Mouse (Mus musculus) thymus, postnatal 4 days (tissue): ENCODE results near the gene Incenp.
"Not testable (repeated sequence)": the region's sequence is repeated elsewhere in the genome, so short reads cannot be mapped to it uniquely, and the experiment has no call there.

Experiments
- DNase-seq: peaks from one replicate; pipeline ENCODE4 v3.0.0; 2021

Gene Incenp

DNA sequence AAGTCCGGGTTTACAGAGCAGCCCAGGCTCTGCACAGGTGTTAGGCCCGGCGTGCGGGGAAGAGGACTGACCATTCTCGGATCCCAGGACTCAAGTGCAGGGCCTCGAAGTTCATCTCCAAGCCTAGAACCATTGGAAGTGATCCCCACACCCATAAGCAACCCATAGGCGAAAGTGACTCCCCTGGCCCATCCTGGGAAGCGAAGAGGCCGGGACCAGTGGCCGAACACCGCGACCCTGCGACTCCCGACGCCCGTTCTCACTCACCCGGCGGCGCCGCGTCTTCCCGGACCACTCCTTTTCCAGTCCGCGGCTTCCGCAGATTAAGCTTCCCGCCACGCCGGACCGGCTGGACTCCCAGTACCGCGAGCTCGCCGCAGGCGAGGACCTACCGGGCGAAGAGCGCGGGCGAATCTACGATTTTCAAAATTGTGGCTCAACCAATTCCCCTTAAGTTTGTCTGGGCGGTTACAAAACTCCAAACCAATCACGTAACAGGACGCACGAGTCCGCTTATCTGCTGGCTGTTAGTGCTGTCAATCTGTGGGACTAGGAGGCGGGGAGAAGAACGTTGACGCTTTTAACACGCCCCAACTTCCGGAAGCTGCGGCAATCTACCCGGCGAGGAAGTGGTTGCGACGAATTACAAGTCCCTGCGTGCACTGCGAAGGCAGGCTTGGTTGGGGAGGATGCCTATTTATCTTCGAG lies at the start of gene Incenp:
TSS of gene Incenp (minus strand) at position 480 of the 708 bp plus-strand sequence.
- DNase-seq, result peak; percentile 87

DNA sequence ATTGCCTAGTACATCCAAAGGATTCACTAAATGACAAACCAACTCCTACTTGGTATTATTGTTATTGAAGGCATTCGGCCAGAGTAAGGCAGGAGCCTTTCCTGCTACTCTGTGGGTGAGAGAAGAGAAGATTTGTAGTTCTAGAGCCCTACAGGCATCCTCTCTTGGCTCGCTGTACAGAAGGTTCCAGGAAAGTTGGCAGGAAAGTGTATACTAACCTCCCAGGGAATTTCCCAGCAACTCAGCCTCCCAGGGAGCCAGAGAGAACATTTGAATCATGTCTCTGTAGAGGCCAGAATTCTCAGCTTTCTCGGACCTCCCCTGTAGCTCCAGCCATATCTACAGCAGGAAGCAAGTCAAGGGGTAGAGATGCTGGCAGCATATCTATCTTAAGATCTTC lies 47.6 kb upstream of the Incenp start:
- no peak for DNase-seq

DNA sequence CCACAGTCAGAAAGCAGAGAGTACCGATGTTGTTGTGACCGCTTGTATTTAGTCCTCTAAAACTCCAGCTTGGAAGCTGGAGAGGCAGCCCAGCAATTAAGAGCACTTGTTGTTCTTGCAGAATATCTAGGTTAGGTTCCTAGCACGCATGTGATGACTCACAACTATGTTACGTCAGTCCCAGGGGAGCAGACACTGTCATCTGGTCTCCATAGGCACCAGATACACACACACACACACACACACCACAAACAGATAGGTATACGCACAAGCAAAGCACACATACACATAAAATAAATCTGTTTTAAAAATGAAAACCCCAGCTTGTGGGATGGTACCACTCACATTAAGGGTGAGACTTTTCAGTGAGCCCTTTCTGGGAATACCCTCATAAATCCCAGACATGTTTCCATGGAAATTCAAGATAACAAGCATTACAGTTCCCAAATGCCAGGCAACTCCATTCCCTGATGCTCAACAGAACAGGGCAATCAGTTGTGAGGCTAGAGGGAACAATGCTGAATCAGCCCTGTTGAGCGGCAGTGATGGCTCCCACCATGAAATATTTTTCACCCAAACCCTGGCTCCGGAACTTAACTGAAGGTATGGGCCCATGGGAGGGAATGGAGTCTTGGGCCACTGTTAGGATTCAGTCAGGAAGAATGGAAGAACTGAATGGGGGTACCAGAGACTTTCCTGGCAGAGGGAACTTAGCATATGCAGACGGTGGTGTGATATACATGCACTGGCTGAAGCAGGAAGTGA lies 46.6 kb upstream of the Incenp start:
- DNase-seq, result no peak

DNA sequence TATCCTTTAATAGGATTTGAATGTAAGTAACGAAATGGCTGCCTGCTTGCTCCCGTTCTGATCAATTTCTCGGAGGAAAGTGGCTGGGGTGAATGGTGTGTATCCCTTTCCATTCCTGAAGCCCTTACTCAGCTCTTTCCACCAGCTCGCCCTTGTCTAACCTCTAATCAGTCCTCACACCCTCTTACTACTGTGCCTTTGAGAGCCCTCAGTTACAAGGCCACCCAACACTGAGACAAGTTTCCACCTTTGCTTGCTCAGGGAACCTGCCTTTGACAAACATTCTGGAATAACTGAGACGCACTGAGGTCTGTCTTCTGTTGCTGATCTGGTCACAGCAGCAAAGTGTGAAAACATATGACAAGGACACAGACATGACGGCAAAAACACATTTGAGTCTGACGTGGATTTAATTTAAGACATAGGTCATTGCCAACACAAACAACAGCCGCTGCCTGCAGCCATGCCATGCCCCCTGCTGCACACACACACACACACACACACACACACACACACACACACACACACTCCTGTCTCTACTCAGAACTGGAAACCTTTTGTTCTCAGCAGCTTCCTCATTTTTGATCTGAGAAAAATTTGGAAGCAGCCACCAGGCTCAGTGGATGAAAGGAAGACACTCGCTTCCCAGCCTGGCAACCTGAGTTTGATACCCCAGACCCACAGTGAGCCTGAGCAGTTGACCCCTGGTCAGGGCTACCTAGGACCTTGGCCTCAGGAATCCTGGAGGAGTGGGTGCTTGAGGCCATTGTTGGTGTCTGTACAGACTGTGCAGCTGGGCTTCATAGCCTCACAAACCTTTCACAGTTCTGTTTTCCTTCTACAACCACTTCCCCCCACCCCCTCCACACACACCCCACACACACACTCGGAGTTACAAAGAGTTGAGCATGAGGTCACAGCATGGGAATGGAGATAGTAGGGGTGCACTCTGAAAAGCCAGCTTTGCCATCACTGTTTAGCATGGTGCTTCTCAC lies 43.5 kb upstream of the Incenp start:
- no peak for DNase-seq

DNA sequence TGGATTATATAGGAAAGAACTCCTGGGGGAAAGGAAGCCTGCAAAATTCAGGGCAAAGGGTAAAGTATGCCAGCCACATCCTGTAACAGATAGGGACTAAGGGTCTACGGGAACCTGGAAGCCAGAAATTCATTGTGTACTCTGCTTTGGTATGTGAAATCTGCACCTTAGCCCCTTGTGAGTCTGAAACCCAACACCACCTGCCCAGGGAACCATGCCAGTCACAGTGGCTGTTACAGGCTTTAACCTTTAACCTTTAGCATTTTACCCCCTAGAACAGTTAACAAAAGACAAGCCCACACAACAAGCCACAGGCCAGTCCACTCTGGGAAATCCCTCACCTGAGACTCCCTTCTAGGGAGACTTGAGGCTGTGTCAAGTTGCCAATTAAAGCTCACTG lies 42.5 kb upstream of the Incenp start:
- DNase-seq, result no peak

GRCm38 (mm10) chr19:9940903-9941302 lies 41.6 kb upstream of the Incenp start:
- no peak for DNase-seq

GRCm38 (mm10) chr19:9939841-9940240 lies 40.5 kb upstream of the Incenp start:
- peak; percentile 31 for DNase-seq

DNA sequence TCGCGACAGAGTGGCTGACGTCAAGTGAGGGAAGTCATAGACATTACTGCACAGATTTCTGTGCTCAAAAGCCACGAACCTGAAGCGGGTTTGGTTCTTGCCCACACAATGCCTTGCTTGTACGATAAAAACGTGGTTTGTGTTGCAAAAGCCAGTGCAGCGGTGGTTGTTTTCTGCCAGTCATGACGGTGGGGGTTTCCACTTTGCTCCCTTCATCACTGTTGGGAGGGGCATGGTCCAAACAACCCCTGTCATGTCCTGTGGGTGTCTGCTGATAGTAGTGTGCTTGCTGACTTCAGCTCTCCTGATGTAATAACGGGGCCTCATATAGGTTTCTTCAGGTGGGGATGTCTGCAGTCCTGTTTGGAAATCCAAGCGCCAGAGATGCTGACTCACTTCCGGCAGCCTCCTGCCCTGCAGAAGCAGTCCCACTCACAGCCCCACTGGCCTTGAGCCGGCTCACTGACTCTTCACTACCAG lies 39.5 kb upstream of the Incenp start:
- DNase-seq, result peak; percentile 61

- peak; percentile 29 for DNase-seq
Measured at GRCm38 (mm10) chr19:9938156-9938823, 38.9 kb upstream of the Incenp start.

- DNase-seq, result no peak
Measured at GRCm38 (mm10) chr19:9937428-9937827, 38.1 kb upstream of the Incenp start.

DNA sequence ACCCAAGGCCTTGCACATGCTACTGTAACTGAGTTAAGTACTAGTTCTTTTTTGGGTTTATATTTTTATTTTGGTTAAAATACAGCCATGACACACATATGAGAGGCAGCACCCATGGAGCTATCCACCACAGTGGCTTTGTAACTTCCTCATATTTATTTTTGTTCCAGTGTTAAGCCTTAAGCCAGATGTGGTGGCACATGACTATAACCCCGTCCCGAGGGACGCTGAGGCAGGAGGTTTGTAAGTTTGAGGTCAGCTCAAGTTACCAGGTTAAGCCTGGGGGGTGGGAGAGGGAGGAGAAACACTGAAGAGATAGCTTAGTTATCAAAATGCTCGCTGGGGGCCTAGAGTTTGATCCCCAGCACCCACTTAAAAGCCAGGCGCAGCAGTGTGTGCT lies 37.2 kb upstream of the Incenp start:
- DNase-seq, result no peak

DNA sequence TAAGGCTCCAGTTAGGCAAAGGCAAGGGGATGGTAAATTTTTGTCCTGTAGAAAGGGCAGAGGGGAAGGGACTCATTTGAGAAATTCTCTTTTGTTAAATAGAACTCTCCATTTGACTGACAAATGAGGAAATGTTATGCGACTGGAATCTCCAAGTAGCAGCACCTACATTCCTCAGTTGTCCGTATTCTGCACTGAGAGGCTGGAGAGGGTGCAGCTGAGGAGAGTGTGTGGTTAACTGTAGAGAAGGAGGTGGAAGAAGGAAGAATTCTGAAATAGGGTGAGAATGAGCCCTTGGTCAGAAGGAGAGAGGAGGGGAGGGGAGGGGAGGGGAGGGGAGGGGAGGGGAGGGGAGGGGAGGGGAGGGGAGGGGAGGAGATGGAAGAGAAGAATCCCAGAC lies 34.6 kb upstream of the Incenp start:
- no peak for DNase-seq

GRCm38 (mm10) chr19:9931167-9931607 lies 31.8 kb upstream of the Incenp start:
- DNase-seq, result not testable (repeated sequence)

DNA sequence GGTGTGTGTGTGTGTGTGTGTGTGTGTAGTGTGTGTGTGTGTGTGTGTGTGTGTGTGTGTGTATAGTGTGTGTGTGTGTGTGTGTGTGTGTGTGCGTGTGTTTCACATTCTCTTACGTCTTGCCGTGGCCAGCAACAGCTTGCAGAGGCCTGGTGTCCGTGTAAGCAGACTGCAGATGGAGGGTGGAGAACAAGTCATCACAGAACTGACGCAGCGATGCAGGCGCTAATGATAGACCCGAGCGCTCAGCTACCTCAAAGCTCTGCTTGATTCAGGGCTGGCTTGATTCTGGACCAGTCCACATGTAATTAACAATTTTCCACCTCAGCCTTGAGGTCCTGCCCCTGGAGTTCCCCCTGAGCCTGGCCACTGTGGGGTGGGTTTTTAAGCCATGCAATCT lies 28.7 kb upstream of the Incenp start:
- DNase-seq, result no peak

DNA sequence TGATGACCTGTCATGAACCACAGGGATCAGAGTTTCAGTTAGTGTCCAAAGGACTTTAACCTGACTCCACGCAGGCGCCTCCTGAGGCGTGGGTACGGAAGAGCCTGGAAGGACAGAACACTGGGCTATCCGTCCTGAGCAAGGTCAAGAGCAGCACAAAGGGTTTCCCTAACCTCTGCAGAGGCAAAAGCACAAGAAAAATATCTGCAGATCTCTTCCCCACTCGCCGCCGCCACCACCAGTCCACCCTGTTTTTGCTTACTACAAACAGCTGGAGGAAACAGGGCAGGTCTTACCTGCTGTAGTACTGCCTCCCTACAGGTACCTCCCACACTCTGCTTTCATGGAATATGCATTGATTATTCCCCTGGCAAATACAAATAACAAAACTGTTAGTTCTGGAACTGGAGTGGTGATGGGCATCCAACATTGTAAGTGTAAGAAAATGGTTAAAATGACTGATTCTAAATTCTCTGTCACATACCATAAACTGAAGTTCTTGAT lies 25.5 kb upstream of the Incenp start:
- DNase-seq, result no peak

DNA sequence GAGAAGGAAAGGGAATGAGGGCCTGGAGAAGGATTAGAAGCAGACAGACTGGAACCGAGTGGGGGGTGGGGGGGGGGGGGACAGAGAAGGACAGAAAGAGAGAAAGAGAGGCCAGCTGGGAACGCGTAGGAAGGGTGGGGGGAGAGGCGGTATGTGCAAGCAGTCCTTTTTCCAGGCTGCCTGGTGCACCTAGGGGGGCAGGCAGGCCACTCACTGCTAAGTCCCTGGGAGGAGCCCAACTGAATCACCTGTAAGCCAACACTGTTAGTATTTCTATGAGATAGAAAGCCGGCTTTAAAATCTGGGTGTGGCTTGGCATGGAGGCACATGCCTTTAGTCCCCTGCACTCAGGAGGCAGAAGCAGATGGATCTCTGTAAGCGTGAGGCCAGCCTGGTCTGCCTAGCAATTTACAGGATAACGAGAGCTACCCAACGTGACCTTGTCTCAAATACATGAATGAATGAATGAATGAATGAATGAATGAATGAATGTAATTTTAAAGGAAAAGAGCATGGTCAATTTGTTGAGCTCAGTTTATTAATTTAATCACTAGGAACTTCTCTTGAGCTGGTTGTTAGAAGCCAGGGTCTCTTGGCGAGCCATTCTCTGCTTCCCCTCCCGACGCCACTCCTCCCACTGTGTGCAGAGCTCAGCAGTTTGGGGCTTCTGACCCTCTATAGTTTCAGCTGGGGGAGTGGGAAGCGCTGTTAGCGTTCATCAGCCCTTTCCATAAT lies 24.9 kb upstream of the Incenp start:
- DNase-seq, result no peak

- no peak for DNase-seq
Measured at GRCm38 (mm10) chr19:9923048-9923447, 23.7 kb upstream of the Incenp start.

- no peak for DNase-seq
Measured at GRCm38 (mm10) chr19:9922228-9922627, 22.9 kb upstream of the Incenp start.

DNA sequence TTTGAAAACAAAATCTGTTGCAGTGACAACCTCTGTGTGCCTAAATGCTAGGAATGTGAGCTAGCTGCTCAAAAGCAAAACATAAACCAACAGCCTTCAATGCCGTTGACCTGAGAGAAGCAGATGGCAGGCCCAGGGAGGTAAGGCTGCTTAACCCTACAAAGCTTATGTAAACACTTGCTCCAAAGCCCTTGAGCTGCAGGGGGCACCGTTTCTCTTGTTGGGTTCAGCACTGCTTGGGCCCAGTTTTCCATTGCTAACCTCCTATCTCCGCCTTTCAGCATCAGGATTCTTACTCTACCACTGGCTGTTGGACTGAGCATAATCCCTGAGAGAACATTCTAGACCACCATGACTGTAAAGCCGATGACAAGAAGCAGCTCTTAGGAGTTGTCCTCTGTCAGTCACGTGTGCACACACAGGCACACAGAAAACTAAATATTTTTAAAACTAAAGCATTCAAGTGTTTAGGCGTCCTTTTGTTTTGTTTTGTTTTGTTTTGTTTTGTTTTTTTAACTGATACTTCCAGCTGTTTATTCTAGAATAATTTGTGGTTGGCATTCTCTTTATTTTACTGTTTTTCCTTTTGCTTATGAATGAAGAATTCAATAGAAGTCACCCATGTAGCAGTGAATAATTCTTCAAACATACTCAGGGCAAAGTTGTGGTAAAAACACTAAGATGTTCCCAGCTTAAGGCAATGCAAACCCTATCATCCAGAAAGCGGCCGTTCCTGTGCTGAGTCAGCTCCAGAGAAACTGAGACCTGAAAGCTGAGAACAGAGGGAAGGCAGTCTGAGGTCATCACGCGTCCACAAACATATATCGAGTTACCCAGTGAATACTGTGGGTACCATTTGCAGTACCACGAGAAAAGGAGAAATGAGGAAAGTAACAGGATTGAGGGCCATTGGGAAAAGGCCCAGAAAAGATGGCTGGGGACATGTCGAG lies 21.8 kb upstream of the Incenp start:
- peak; percentile 71 for DNase-seq

DNA sequence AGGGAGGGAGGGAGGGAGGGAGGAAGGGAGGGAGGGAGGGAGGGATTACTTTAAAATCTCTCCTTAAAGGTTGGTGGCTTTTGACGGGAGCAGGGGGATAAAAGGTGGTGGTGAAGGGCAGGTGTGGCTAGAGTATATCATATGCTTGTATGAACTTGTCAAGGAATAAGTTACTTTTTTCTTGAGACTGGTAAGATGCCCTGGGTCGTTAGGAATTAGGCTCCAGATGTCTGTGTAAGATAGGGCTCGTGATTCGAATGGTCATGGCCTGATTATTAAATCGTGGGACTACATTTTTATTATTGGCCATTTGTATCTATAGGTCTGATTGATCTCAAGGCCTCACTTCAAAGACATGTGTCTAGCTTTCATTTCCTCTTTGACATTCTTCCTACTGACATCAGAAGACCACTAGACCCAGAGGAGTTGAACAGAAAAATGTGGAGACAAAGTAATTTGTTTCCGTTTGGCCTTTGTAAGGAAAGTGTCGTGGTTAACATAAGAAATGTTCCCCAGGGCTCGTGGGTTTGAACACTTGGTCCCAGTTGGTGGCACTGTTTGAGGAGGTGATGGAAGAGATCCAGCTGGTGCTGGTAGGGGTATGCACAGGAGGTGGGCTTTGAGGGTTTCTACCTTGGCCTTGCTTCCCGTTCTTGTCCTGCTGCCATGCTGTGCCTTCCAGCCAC lies 19.0 kb upstream of the Incenp start:
- DNase-seq, result no peak
